Mouse (Mus musculus) liver, postnatal 0 days (tissue): ENCODE data around the gene Pth1r.

Experiments used
- CTCF ChIP-seq: sonication (generic); IDR thresholded peaks from 2 replicates; pipeline ENCODE4 v1.5.1; 2016; ENCODE audit warnings: antibody characterized with exemption, low read depth
- EP300 ChIP-seq: IDR thresholded peaks from 2 replicates; pipeline ENCODE4 v1.6.1; 2016; ENCODE audit warnings: antibody characterized with exemption, low read depth, mild to moderate bottlenecking

DNA sequence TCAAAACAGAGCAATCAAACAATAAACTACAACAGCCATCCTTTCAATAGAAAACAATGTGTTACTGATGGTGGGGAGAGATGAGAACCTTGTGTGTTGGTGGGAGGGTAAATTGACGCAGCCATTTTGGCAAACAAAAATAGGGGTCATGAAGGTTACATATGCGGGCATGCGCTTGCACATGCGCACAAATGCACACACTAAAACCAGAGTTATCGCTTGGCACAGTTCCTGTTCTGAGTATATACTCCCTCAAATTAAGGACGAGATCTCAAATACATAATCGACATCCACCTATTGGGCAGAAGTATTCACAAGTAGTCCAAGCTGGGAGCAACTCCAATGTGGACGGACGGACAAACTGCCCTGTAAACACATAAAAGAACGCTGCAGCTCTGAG lies 25.4 kb upstream of the Pth1r start:
- TF ChIP-seq CTCF (no peak), EP300 (no peak)
